Mouse (Mus musculus) C2C12 (cell line): ENCODE data around the gene Atrnl1. TPM values are rescaled to one million over a fixed set of nuclear protein-coding genes. Genes with fewer than 3 reads are reported as not detected.
"Not testable (repeated sequence)": the region's sequence is repeated elsewhere in the genome, so short reads cannot be mapped to it uniquely, and the experiment has no call there.

ENCODE experiments used
- H3K27me3 ChIP-seq: one replicate; pipeline ENCODE4 v1.6.1; 2011; ENCODE audit not compliant: control insufficient read depth, insufficient read depth, insufficient read length
- H3K36me3 ChIP-seq: one replicate; pipeline ENCODE4 v1.6.1; 2011; ENCODE audit not compliant: control insufficient read depth, insufficient read depth
- H3K4me3 ChIP-seq: one replicate; pipeline ENCODE4 v1.5.1; 2011; ENCODE audit warnings: mild to moderate bottlenecking, control low read depth; ENCODE audit not compliant: poor library complexity, insufficient read depth, severe bottlenecking
- H3K79me2 ChIP-seq: one replicate; pipeline ENCODE4 v1.6.1; 2011; ENCODE audit not compliant: control insufficient read depth, insufficient read depth
- H3K79me3 ChIP-seq: one replicate; pipeline ENCODE4 v1.6.1; 2011; ENCODE audit warnings: low read depth, control low read depth
- H3ac ChIP-seq: one replicate; pipeline ENCODE3; 2011; ENCODE audit warnings: low read depth; ENCODE audit not compliant: control insufficient read depth, insufficient read length
- CEBPB ChIP-seq: IDR thresholded peaks from one replicate; pipeline ENCODE4 v1.6.1; 2011; ENCODE audit warnings: low read depth, mild to moderate bottlenecking, control low read depth, moderate library complexity
- CTCF ChIP-seq: IDR thresholded peaks from one replicate; pipeline ENCODE4 v1.5.1; 2011; ENCODE audit not compliant: control insufficient read depth, insufficient read depth, insufficient read length
- FOSL1 ChIP-seq: IDR thresholded peaks from one replicate; pipeline ENCODE4 v1.8.0; 2011; ENCODE audit warnings: mild to moderate bottlenecking, low read length; ENCODE audit not compliant: poor library complexity, insufficient read depth, severe bottlenecking
- MAX ChIP-seq: IDR thresholded peaks from one replicate; pipeline ENCODE4 v1.6.1; 2011; ENCODE audit warnings: mild to moderate bottlenecking, control low read depth
- MYOD1 ChIP-seq: IDR thresholded peaks from one replicate; pipeline ENCODE4 v1.6.1; 2011; ENCODE audit warnings: low read depth; ENCODE audit not compliant: control insufficient read depth, insufficient read length
- MYOG ChIP-seq: IDR thresholded peaks from one replicate; pipeline ENCODE4 v1.6.1; 2011; ENCODE audit not compliant: control insufficient read depth, insufficient read length; ENCODE audit errors: extremely low read depth
- USF1 ChIP-seq: IDR thresholded peaks from one replicate; pipeline ENCODE4 v1.6.1; 2011; ENCODE audit warnings: low read depth, mild to moderate bottlenecking, control low read depth, moderate library complexity
- polyA plus RNA-seq: library from polyadenylated mRNA; unstranded; fragments of >200 nt; fragmentation: generic; extraction: Trizol; gene quantifications from one replicate; pipeline ENCODE4 v1.2.1, GENCODE M21; 2012; ENCODE audit warnings: missing spikeins

The Atrnl1 gene
- polyA plus RNA-seq, 1 experiment = 3.3 TPM

DNA sequence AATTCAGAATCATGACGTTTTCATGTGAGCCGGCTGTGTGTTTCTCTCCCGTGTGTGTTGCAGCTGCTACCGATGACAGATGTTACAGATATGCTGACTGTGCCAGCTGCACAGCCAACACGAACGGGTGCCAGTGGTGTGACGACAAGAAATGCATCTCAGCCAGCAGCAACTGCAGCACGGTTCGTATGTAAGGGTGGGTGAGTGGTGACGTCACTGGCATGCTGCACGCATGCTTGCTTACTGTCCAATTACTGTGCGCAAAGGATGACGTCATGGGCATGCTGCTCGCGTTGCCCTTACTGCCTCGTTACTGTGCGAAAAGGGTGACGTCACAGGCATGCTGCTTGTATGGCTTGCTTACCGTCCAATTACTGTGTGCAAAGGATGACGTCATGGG is 75.8 kb downstream of the Atrnl1 start:
- TF ChIP-seq CEBPB = no peak
- no peak for TF ChIP-seq CTCF
- no peak for TF ChIP-seq MYOD1
- no peak for TF ChIP-seq FOSL1
- TF ChIP-seq MAX = no peak
- no peak for TF ChIP-seq USF1
- TF ChIP-seq MYOG = no peak
- Histone ChIP-seq H3K4me3 (no peak overlapping the region), H3ac (no peak overlapping the region), H3K79me2 (no peaks in the 10 kb centered on the region), H3K36me3 (no peaks in the 10 kb centered on the region), H3K79me3 (no peaks in the 10 kb centered on the region), H3K27me3 (no peaks in the 10 kb centered on the region)

DNA sequence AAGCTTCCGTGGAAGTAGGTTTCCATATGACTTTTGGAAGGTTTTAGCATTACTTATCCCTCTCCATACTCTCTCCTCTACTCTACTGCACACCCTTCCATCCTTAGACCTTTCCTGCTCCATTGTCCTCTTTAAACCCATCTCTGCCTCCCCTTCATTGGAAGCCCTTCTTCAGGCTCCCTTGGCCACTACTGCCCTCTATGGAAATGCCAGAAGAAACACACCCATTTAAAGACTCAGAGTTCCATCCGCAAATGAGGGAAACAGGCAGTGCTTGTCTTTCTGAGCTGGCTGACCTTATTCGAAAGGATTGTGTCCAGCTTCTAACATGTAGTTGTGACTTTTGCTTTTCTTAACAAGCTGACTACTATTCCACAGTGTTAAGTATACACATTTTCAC is 81.7 kb downstream of the Atrnl1 start:
- Histone ChIP-seq H3K27me3 (no peaks in the 10 kb centered on the region), H3ac (no peak overlapping the region), H3K4me3 (no peak overlapping the region), H3K79me3 (no peaks in the 10 kb centered on the region), H3K36me3 (no peaks in the 10 kb centered on the region), H3K79me2 (no peaks in the 10 kb centered on the region)
- TF ChIP-seq FOSL1 (no peak), USF1 (no peak), CTCF (no peak), MYOG (no peak), MYOD1 (no peak), MAX (no peak), CEBPB (no peak)

DNA sequence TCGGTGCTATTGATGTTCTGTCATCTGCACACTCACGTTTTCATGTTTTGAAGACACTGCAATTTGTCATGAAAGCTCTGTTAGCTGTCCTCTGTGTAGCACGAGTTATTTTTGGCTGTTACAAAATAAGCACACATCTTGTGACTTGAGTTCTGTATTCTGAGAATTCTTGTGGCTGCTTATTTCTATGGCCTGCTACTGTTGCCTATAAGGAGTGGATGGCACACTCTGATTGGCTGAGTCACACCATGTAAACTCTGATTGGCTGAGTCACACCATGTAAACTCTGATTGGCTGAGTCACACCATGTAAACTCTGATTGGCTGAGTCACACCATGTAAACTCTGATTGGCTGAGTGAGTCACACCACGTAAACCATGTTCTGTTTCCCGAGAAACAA is 85.9 kb downstream of the Atrnl1 start:
- not testable (repeated sequence) for H3K4me3 ChIP-seq, H3K79me2 ChIP-seq, H3ac ChIP-seq, H3K27me3 ChIP-seq, H3K79me3 ChIP-seq, H3K36me3 ChIP-seq

DNA sequence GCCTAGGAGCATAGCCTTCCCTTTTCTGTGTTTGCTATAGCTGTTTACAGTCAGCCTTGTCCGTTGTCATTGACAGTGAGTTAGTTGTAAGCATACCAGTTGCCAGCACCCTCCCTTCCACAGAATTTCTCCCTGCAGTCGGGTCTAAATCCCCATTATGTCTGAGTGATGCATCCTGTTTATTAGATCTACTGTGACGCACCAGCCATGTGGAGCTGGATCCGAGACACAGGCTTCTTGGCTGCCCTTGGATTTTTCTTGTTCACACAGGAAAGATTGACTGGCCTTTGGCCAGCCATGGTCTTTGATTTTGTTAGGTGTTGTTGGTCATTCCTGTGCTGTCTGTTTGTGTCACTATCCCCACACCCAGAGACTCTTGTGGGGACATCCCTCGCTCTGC is 102.3 kb downstream of the Atrnl1 start:
- H3K4me3 ChIP-seq = no peak overlapping the region
- no peaks in the 10 kb centered on the region for H3K27me3 ChIP-seq
- H3K79me3 ChIP-seq = no peaks in the 10 kb centered on the region
- no peak for TF ChIP-seq CTCF
- TF ChIP-seq MAX = no peak
- TF ChIP-seq FOSL1 = no peak
- no peak for TF ChIP-seq MYOG
- no peak for TF ChIP-seq USF1
- no peak for TF ChIP-seq CEBPB
- no peak for TF ChIP-seq MYOD1
- no peak overlapping the region for H3ac ChIP-seq
- no peaks in the 10 kb centered on the region for H3K79me2 ChIP-seq
- H3K36me3 ChIP-seq = peaks cover 9% of the 10 kb centered on the region

DNA sequence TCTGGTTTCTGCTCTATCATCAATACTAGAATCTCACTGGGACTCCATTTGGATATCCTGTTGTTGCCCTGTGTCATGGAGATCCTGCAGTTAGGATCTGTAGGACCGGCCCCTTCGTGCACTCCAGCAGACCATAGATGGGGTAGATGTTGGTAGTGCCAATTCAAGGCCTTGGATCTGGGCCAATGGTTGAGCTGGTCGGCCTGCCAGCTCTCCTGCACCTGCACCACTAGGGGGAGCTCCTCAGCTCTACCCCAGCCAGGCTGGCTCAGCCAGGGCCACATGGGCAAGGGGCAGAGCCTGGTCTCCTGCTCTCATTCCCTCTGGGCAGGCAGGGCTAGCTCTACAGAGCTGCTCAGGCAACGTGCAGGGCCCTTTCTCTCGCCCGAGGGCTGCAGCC is 114.1 kb downstream of the Atrnl1 start:
- H3K27me3 ChIP-seq = no peaks in the 10 kb centered on the region
- no peak overlapping the region for H3ac ChIP-seq
- TF ChIP-seq FOSL1 (no peak), MAX (no peak), CTCF (peak; percentile 29), CEBPB (no peak), USF1 (no peak)
- no peaks in the 10 kb centered on the region for H3K79me2 ChIP-seq
- H3K4me3 ChIP-seq = no peak overlapping the region
- H3K79me3 ChIP-seq = no peaks in the 10 kb centered on the region
- H3K36me3 ChIP-seq = no peaks in the 10 kb centered on the region

DNA sequence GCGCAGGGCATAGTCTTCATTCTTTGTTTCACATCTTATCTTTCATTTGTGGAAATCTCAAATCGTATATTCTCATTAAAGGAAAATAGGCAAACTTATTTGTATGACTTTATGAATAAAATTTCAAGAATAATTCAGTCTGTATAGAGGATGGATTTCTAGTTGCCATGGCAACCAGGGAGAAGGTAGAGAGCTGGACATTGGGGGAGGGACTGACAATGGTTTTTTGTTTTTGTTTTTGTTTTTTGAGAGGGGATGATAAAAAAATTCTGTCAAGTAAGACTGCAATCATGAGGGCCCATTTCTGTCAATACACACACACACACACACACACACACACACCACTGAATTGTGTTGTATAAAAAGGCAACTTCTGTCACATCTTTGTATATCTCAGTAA is 114.5 kb downstream of the Atrnl1 start:
- Histone ChIP-seq H3K79me3 (no peaks in the 10 kb centered on the region), H3K4me3 (no peak overlapping the region), H3ac (no peak overlapping the region), H3K27me3 (no peaks in the 10 kb centered on the region), H3K79me2 (no peaks in the 10 kb centered on the region), H3K36me3 (no peaks in the 10 kb centered on the region)
- TF ChIP-seq FOSL1 (no peak), MYOG (no peak), CTCF (no peak), MYOD1 (no peak), USF1 (no peak), CEBPB (no peak), MAX (no peak)
